Mouse (Mus musculus): ENCODE data around the gene Ociad1. TPM values are rescaled to one million over a fixed set of nuclear protein-coding genes. Genes with fewer than 3 reads are reported as not detected.
A peak's percentile ranks its signal among the peaks of the same experiment; 100 is the strongest.

Ociad1 gene
- polyA plus RNA-seq, 1 experiment from 2014 or later: 138 TPM

DNA sequence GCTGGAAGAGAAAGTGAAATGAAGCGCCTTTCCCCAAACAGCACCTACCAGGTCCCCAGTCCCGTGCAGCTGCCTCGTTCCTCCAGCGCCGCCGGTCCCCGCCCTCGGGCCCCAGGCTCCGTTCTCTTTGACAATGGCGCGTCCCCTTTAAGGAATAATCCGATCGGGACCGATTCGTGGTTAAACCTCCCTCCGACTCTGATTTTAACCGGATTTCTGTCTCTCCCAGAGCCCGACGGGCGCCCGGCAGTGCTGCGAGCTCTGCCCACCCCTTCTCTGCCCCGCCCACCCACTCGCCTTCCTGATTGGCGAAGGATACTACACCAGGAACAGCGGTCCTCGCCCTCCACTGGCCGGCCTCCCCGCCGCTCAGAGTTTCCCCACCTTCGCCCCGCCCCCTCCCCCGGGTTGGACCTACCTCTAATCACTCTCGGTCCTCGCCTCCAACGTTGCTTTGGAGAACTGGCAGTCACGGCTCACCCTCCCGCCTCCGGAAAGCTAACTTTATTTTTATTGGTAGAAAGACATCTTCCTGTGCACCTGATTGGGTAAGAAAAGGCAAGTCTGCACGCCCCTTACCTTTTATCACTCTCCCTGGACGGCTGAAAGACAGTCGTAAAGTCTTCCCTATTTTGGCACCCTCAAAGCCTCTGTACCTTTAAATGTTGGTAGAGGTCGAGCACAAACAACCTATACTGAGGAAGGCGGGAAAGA lies 36.1 kb upstream of the Ociad1 start, which contains the start of gene Fryl:
Gene Fryl (minus strand): TSS at position 268 of the 714 bp plus-strand sequence.
- Histone ChIP-seq H3K9ac (replicated peaks; ENCODE audit: low read depth, low read length) (peak within 1 kb of the TSS; percentile 81), H3K9me3 (ENCODE audit: control insufficient read depth, low read depth, low read length) (no peaks in the 10 kb centered on the region), H3K27me3 (ENCODE audit: control insufficient read depth, insufficient read depth, low read length) (no peaks in the 10 kb centered on the region), H3K4me2 (replicated peaks; ENCODE audit: low read depth, low read length) (peak within 1 kb of the TSS; percentile 78), H3K4me1 (ENCODE audit: control insufficient read depth, insufficient read depth, low read length) (no peaks in the 10 kb centered on the region), H3K27ac (ENCODE audit: low read length) (peak within 1 kb of the TSS; percentile 90), H3K4me3 (ENCODE audit: low read depth, low read length) (peak within 1 kb of the TSS; percentile 82), H3K36me3 (ENCODE audit: control insufficient read depth, insufficient read depth, low read length) (no peaks in the 10 kb centered on the region)
- ATAC-seq (ENCODE audit: insufficient number of reproducible peaks, insufficient read depth, low FRiP score, low read depth): peak; percentile 98
- under 1% methylated on average over 43 of the region's 44 CpGs for WGBS

DNA sequence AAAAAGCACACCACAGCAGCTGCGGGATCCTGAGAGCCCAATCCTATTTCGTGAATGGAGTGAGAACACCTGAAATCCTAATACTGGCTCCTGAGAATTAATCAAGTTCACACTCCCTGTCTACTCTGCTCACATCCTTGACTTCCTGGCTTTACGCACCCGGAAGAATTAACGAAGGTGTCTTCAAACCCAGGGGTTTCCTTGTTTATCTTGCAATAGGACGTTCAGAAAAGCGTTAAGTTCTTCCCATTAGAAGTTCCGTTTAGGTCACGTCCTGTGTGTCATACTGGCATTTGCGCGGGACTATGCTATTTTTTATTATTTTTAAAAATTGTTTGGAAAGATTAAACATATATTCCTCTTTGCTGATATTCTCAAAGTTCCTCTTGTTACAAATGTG lies 35.5 kb upstream of the Ociad1 start:
- 1% methylated on average over 11 of the region's 11 CpGs for WGBS
- H3K4me1 ChIP-seq (ENCODE audit: control insufficient read depth, insufficient read depth, low read length): no peaks in the 10 kb centered on the region
- no peak; the same call in 1 of the 2 replicates for ATAC-seq (ENCODE audit: insufficient number of reproducible peaks, insufficient read depth, low FRiP score, low read depth)
- peak overlapping the region; percentile 82 for H3K4me3 ChIP-seq (ENCODE audit: low read depth, low read length)
- no peaks in the 10 kb centered on the region for H3K27me3 ChIP-seq (ENCODE audit: control insufficient read depth, insufficient read depth, low read length)
- H3K27ac ChIP-seq (ENCODE audit: low read length): peak overlapping the region; percentile 28; the same call in 1 of the 2 replicates
- no peaks in the 10 kb centered on the region for H3K9me3 ChIP-seq (ENCODE audit: control insufficient read depth, low read depth, low read length)
- no peaks in the 10 kb centered on the region for H3K36me3 ChIP-seq (ENCODE audit: control insufficient read depth, insufficient read depth, low read length)
- H3K4me2 ChIP-seq (replicated peaks; ENCODE audit: low read depth, low read length): peak overlapping the region; percentile 78
- H3K9ac ChIP-seq (replicated peaks; ENCODE audit: low read depth, low read length): 0 out of 2 replicates have a peak overlapping the region, but pooled peaks have one; percentile 18

DNA sequence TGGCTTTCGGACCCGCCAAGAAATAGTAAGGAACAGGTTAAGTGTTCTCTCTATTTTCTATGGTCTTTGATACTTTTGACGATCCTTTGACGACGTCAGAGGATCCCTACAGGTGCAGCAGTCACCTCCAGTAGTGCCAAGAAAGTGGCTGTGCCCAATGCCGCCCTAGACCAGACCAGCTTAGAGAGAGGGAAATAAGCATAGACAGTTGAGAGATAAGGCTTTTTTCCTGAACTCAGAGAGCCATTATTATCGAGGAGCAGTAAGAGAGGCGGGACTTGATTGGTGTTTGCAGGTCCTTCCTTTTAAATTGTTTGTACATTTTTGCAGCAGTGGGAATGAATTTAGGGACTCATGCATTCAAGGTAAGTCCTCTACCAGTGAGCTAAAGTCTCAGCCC lies 34.9 kb upstream of the Ociad1 start:
- no peaks in the 10 kb centered on the region for H3K27me3 ChIP-seq (ENCODE audit: control insufficient read depth, insufficient read depth, low read length)
- H3K4me3 ChIP-seq (ENCODE audit: low read depth, low read length): peak overlapping the region; percentile 82; the same call in 1 of the 2 replicates
- H3K9me3 ChIP-seq (ENCODE audit: control insufficient read depth, low read depth, low read length): no peaks in the 10 kb centered on the region
- WGBS: 46% methylated on average over 8 of the region's 8 CpGs
- peak overlapping the region; percentile 78 for H3K4me2 ChIP-seq (replicated peaks; ENCODE audit: low read depth, low read length)
- no peak for ATAC-seq (ENCODE audit: insufficient number of reproducible peaks, insufficient read depth, low FRiP score, low read depth)
- H3K36me3 ChIP-seq (ENCODE audit: control insufficient read depth, insufficient read depth, low read length): no peaks in the 10 kb centered on the region
- H3K9ac ChIP-seq (replicated peaks; ENCODE audit: low read depth, low read length): 0 out of 2 replicates have a peak overlapping the region, but pooled peaks have one; percentile 18
- no peaks in the 10 kb centered on the region for H3K4me1 ChIP-seq (ENCODE audit: control insufficient read depth, insufficient read depth, low read length)
- no peak overlapping the region for H3K27ac ChIP-seq (ENCODE audit: low read length)

- Histone ChIP-seq H3K9ac (replicated peaks; ENCODE audit: low read depth, low read length) (no peak overlapping the region), H3K4me2 (replicated peaks; ENCODE audit: low read depth, low read length) (no peak overlapping the region), H3K4me3 (ENCODE audit: low read depth, low read length) (no peak overlapping the region), H3K9me3 (ENCODE audit: control insufficient read depth, low read depth, low read length) (no peaks in the 10 kb centered on the region), H3K4me1 (ENCODE audit: control insufficient read depth, insufficient read depth, low read length) (no peaks in the 10 kb centered on the region), H3K27me3 (ENCODE audit: control insufficient read depth, insufficient read depth, low read length) (no peaks in the 10 kb centered on the region), H3K36me3 (ENCODE audit: control insufficient read depth, insufficient read depth, low read length) (no peaks in the 10 kb centered on the region), H3K27ac (ENCODE audit: low read length) (no peak overlapping the region)
- no peak for ATAC-seq (ENCODE audit: insufficient number of reproducible peaks, insufficient read depth, low FRiP score, low read depth)
- 55% methylated on average over 5 of the region's 5 CpGs for WGBS
Measured at GRCm38 (mm10) chr5:73264122-73264521, 28.5 kb upstream of the Ociad1 start.

GRCm38 (mm10) chr5:73265460-73265859 lies 27.1 kb upstream of the Ociad1 start:
- H3K4me2 ChIP-seq (replicated peaks; ENCODE audit: low read depth, low read length): no peak overlapping the region
- no peaks in the 10 kb centered on the region for H3K27me3 ChIP-seq (ENCODE audit: control insufficient read depth, insufficient read depth, low read length)
- H3K4me3 ChIP-seq (ENCODE audit: low read depth, low read length): no peak overlapping the region
- no peak overlapping the region for H3K9ac ChIP-seq (replicated peaks; ENCODE audit: low read depth, low read length)
- WGBS: 25% methylated on average over 5 of the region's 5 CpGs
- H3K36me3 ChIP-seq (ENCODE audit: control insufficient read depth, insufficient read depth, low read length): no peaks in the 10 kb centered on the region
- no peaks in the 10 kb centered on the region for H3K4me1 ChIP-seq (ENCODE audit: control insufficient read depth, insufficient read depth, low read length)
- no peak for ATAC-seq (ENCODE audit: insufficient number of reproducible peaks, insufficient read depth, low FRiP score, low read depth)
- H3K9me3 ChIP-seq (ENCODE audit: control insufficient read depth, low read depth, low read length): no peaks in the 10 kb centered on the region
- H3K27ac ChIP-seq (ENCODE audit: low read length): peak overlapping the region; percentile 21; the same call in 1 of the 2 replicates

DNA sequence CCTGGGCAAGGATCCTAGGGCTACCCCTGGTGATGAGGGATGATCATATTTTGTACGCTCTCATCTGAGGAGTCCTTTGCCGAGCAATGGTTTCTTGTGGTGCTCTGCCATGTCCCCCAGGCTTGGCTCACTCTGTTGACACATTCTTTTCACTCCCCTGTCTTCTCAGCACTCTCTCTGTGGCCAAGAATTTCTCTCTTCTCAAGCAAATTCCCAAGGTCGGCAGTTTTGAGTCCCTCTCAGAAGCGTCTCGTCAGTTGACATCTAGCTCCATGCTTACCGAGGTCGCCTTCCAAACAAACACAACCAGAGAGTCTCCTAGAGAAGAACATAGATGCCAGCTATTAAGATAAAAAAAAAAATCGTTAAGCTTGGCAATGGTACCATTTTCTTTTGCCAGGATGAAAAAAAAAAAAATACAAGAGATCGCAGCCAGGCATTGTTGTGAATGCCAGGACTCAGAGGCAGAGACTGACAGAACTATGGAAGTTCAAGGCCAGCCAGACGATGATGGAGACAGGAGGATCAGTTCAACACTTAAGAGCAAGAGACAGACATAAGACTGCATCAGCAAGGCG lies 23.9 kb upstream of the Ociad1 start:
- 72% methylated on average over 11 of the region's 11 CpGs for WGBS
- H3K4me3 ChIP-seq (ENCODE audit: low read depth, low read length): no peak overlapping the region
- H3K4me1 ChIP-seq (ENCODE audit: control insufficient read depth, insufficient read depth, low read length): no peaks in the 10 kb centered on the region
- ATAC-seq (ENCODE audit: insufficient number of reproducible peaks, insufficient read depth, low FRiP score, low read depth): no peak
- no peaks in the 10 kb centered on the region for H3K36me3 ChIP-seq (ENCODE audit: control insufficient read depth, insufficient read depth, low read length)
- H3K27ac ChIP-seq (ENCODE audit: low read length): no peak overlapping the region
- H3K9me3 ChIP-seq (ENCODE audit: control insufficient read depth, low read depth, low read length): no peaks in the 10 kb centered on the region
- no peak overlapping the region for H3K9ac ChIP-seq (replicated peaks; ENCODE audit: low read depth, low read length)
- no peak overlapping the region for H3K4me2 ChIP-seq (replicated peaks; ENCODE audit: low read depth, low read length)
- H3K27me3 ChIP-seq (ENCODE audit: control insufficient read depth, insufficient read depth, low read length): no peaks in the 10 kb centered on the region

GRCm38 (mm10) chr5:73270612-73271011 lies 22.0 kb upstream of the Ociad1 start:
- H3K9me3 ChIP-seq (ENCODE audit: control insufficient read depth, low read depth, low read length): no peaks in the 10 kb centered on the region
- no peaks in the 10 kb centered on the region for H3K27me3 ChIP-seq (ENCODE audit: control insufficient read depth, insufficient read depth, low read length)
- no peaks in the 10 kb centered on the region for H3K36me3 ChIP-seq (ENCODE audit: control insufficient read depth, insufficient read depth, low read length)
- no peak overlapping the region for H3K4me2 ChIP-seq (replicated peaks; ENCODE audit: low read depth, low read length)
- no peak overlapping the region for H3K27ac ChIP-seq (ENCODE audit: low read length)
- no peak overlapping the region for H3K9ac ChIP-seq (replicated peaks; ENCODE audit: low read depth, low read length)
- no peak overlapping the region for H3K4me3 ChIP-seq (ENCODE audit: low read depth, low read length)
- WGBS: 72% methylated on average over 6 of the region's 6 CpGs
- H3K4me1 ChIP-seq (ENCODE audit: control insufficient read depth, insufficient read depth, low read length): no peaks in the 10 kb centered on the region
- no peak for ATAC-seq (ENCODE audit: insufficient number of reproducible peaks, insufficient read depth, low FRiP score, low read depth)

DNA sequence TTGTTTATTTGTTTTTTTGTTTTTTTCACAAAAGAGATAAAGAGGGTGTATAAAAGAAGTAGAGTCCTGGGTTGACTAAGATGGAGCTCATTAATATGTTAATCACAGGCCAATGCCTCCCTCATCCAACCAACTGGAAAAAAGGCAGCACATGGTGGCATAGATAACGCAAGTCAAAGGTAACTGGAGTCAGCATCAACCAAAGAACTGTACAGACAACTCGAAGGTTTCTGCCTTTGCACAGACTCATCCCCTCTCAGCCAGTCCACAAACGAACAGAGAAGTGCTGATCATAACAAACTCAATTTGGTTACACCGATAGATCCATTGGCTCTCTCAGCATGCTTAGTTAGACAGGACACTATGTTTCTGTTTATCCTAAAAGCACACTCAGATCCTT lies 19.4 kb upstream of the Ociad1 start:
- H3K4me2 ChIP-seq (replicated peaks; ENCODE audit: low read depth, low read length): no peak overlapping the region
- no peak overlapping the region for H3K27ac ChIP-seq (ENCODE audit: low read length)
- ATAC-seq (ENCODE audit: insufficient number of reproducible peaks, insufficient read depth, low FRiP score, low read depth): no peak
- no peak overlapping the region for H3K9ac ChIP-seq (replicated peaks; ENCODE audit: low read depth, low read length)
- no peaks in the 10 kb centered on the region for H3K36me3 ChIP-seq (ENCODE audit: control insufficient read depth, insufficient read depth, low read length)
- no peaks in the 10 kb centered on the region for H3K9me3 ChIP-seq (ENCODE audit: control insufficient read depth, low read depth, low read length)
- WGBS: 74% methylated on average over 4 of the region's 4 CpGs
- no peak overlapping the region for H3K4me3 ChIP-seq (ENCODE audit: low read depth, low read length)
- H3K27me3 ChIP-seq (ENCODE audit: control insufficient read depth, insufficient read depth, low read length): no peaks in the 10 kb centered on the region
- H3K4me1 ChIP-seq (ENCODE audit: control insufficient read depth, insufficient read depth, low read length): no peaks in the 10 kb centered on the region
